Mouse (Mus musculus) frontal cortex, postnatal 36 days (tissue): ENCODE results near the gene Dcn.

Experiments used
- DNase-seq, 2 experiments: peaks; one replicate each; pipeline ENCODE4 v3.0.0; 2022; ENCODE audit warnings: low spot score in 2 of 2

The Dcn gene

DNA sequence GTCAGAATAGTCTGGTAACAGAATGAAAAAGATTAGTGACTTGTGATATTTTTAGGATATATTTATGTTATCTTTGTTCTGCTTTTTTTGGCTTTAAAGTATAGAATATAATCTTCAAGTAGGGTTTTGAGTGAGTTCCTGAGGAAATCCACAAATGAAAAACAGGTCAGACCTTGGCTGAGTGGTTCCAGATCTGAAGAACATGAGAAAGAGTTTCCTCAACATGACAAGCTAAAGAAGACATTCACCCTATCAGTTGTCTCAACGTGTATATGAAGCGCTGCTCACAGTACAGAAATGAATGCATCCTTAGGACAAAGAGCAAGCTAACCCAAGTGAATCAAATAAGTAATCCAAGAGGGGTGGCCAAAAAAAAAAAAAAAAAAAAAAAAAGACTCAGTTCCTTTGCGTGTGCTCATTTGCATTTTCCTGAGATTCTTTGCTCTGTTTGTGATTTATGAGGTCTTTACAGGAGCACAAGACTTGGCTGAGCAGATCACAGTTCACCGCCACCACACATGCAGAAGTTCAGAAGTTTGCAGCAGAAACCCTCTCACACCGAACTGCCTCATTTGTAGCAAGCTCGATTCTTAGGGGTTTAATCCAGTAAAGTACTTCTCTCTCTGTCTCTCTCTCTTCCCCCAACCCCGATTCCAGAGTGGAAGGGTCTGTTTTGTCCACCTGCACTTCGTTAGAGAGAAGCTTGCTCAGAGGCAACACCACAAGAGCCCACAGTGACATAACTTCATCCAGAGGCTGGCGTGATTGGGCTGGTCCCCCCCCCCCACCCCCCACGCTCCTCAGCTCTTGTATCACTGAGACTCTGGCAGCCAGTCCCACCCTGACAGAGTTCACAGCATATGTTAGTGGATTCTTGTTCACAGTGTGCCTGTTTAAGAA, 85.8 kb downstream of the Dcn start, which contains the start of gene Lum:
Lum (plus strand) TSS at position 172 of the 900 bp plus-strand sequence.
- DNase-seq, result no peak

DNA sequence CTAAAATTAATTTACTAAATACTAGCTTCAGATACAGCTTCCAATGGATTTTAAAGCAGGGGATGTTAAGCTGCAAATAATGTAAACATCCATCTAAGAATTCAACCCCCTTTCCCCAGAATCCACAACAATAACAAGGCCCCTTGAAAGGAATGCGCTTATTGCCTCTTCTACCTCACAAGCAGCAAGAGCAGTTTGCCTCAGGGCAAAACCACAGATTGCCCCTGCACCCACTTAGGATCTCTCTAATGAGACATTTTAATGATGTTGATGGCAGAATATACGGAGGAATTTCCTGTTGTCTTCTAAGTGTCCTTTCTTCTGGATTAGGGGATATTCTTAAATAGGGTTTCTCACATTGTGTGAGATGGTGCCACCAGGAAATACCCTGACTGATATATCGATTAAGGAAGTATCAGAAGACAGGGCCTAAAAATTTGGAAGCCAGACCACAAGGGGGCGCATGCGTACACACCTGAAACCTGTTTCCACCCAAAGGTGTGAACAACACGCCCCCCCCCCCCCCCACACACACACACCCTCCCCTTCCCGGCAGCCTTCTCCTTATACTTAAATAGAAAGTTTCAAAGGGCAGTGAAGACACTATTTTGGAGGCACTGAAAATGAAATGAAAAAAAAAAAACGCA, 88.2 kb downstream of the Dcn start:
- no peak for DNase-seq
